Mouse (Mus musculus) liver, embryonic 14.5 days (tissue): Measurements from ENCODE around the gene Usp46. TPM values are rescaled to one million over a fixed set of nuclear protein-coding genes. Genes with fewer than 3 reads are reported as not detected.

Experiments used
- ATAC-seq: fragments of 200-750 bp; cut with Nextera tagmentation; 2 replicates; pipeline ENCODE4 v1.8.0; 2017; ENCODE audit warnings: moderate number of reproducible peaks, mild to moderate bottlenecking, moderate library complexity; ENCODE audit not compliant: insufficient read depth
- DNase-seq, 3 experiments: peaks; one replicate each; pipeline ENCODE4 v3.0.0-alpha.2; 2012 to 2013; ENCODE audit warnings: low read depth in 3 of 3, low spot score in 3 of 3
- H3K27ac ChIP-seq: fragments of 300-500 bp; sonication (generic); 2 replicates; pipeline ENCODE4 v1.5.1; 2014; ENCODE audit warnings: moderate library complexity, mild to moderate bottlenecking, control low read depth, inconsistent platforms
- H3K27me3 ChIP-seq: fragments of 300-500 bp; sonication (generic); 2 replicates; pipeline ENCODE4 v1.6.1; 2014; ENCODE audit warnings: mild to moderate bottlenecking, low read length, moderate library complexity; ENCODE audit not compliant: control insufficient read depth, insufficient read depth
- H3K36me3 ChIP-seq: fragments of 300-500 bp; sonication (generic); replicated peaks from 2 replicates; pipeline ENCODE4 v1.6.1; 2014; ENCODE audit warnings: low read depth; ENCODE audit not compliant: control insufficient read depth, insufficient read depth
- H3K4me1 ChIP-seq, 2 experiments: fragments of 200-500 bp in 1 of 2; fragments of 300-500 bp in 1 of 2; sonication (generic) in 1 of 2; replicated peaks; 2 replicates each; pipeline ENCODE4 v1.6.1; 2012 to 2014; ENCODE audit warnings: antibody characterized with exemption in 1 of 2, inconsistent platforms in 1 of 2, low read length in 1 of 2; ENCODE audit not compliant: control insufficient read depth in 2 of 2, insufficient read depth in 2 of 2
- H3K4me2 ChIP-seq: fragments of 300-500 bp; sonication (generic); 2 replicates; pipeline ENCODE4 v1.6.1; 2014; ENCODE audit warnings: low read depth, mild to moderate bottlenecking, control low read depth, moderate library complexity
- H3K4me3 ChIP-seq, 2 experiments: fragments of 200-500 bp in 1 of 2; fragments of 300-500 bp in 1 of 2; sonication (generic) in 1 of 2; 2 replicates each; pipeline ENCODE4 v1.5.1; 2012 to 2014; ENCODE audit warnings: low read depth in 2 of 2, low read length in 2 of 2, mild to moderate bottlenecking in 2 of 2, control low read depth in 1 of 2, inconsistent platforms in 1 of 2, moderate library complexity in 1 of 2; ENCODE audit not compliant: insufficient read depth in 1 of 2
- H3K9ac ChIP-seq: fragments of 300-500 bp; sonication (generic); replicated peaks from 2 replicates; pipeline ENCODE4 v1.6.1; 2014; ENCODE audit warnings: mild to moderate bottlenecking, control low read depth, moderate library complexity
- H3K9me3 ChIP-seq: fragments of 300-500 bp; sonication (generic); 2 replicates; pipeline ENCODE4 v1.6.1; 2016; ENCODE audit warnings: low read length, mixed read lengths; ENCODE audit not compliant: control insufficient read depth
- CTCF ChIP-seq: IDR thresholded peaks from 2 replicates; pipeline ENCODE4 v1.5.1; 2016; ENCODE audit warnings: antibody characterized with exemption, low read depth, control low read depth
- EP300 ChIP-seq: IDR thresholded peaks from 2 replicates; pipeline ENCODE4 v1.6.1; 2016; ENCODE audit warnings: antibody characterized with exemption, low read depth
- WGBS: fragments of 180-500 bp; shearing (Covaris S2); extraction: QIAGEN DNeasy Blood & Tissue Kit; methylation state at CpG from one replicate; pipeline ENCODE4 v1.1.7; 2014; ENCODE audit not compliant: insufficient replicate concordance; 5-methylcytosine and 5-hydroxymethylcytosine counted together
- polyA plus RNA-seq, 2 experiments: library from polyadenylated mRNA; depleted of rRNA in 1 of 2; stranded (reverse) in 1 of 2; unstranded in 1 of 2; fragments of >200 nt; fragmentation: Nextera tagmentation in 1 of 2; extraction: Ambion mirVana in 1 of 2; gene quantifications; 2 replicates each; pipeline versions ENCODE4 v1.2.1 to v1.2.3; 2012 to 2014

The Usp46 gene
- polyA plus RNA-seq, 2 experiments, result 14.6 to 27.9 TPM

DNA sequence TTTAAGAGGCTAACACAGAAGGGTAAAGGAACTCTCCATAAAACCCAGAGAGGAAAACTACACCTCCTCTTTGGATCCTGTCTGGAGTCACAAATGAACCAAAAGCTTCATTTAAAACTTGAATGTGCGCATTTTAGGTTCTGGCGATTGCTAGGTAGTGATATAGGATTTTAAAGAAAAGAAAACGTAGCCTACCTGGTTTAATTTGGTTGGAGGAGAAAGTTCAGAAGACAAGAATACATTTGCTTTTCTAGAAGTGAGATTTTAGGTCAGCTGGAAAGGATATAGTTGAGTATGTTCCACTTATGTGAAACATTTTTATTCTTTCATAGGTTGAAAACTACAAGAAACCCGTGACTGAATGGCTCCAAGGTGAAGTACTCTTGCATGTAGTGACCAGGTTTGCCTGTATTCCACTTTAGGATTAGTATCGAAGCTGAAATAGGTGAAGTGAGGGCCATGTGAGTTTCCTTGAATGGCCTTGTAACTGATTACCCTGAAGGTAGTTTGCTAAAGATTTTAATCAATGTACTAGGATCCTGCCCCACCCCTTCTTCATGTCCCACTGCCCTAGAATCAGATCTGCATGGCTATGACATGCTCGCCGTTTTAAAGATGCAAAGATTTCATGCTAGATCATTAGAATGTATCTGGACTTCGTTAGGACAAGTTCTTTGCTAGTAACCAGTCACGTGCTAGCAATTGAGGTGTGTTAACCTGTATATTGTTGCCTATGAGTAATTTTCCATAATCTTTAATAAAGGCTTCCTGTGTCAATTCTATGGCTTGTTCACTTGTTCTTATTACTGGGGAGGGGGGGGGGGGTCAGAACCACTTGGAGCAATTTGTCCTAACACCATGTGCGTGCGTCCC lies 25.6 kb upstream of the Usp46 start:
- Histone ChIP-seq H3K4me2 (peak overlapping the region; percentile 91), H3K27ac (peak overlapping the region; percentile 36), H3K9me3 (no peaks in the 10 kb centered on the region), H3K27me3 (no peaks in the 10 kb centered on the region), H3K4me1 (peaks cover 0 to 10% of the 10 kb centered on the region in 2 experiments), H3K4me3 (peak overlapping the region; percentile 85), H3K36me3 (peaks cover 5% of the 10 kb centered on the region), H3K9ac (peak overlapping the region; percentile 94)
- WGBS, result 13% methylated on average over 11 of the region's 11 CpGs
- no peak for ATAC-seq
- DNase-seq, result no peak
- TF ChIP-seq EP300 (no peak), CTCF (no peak)

DNA sequence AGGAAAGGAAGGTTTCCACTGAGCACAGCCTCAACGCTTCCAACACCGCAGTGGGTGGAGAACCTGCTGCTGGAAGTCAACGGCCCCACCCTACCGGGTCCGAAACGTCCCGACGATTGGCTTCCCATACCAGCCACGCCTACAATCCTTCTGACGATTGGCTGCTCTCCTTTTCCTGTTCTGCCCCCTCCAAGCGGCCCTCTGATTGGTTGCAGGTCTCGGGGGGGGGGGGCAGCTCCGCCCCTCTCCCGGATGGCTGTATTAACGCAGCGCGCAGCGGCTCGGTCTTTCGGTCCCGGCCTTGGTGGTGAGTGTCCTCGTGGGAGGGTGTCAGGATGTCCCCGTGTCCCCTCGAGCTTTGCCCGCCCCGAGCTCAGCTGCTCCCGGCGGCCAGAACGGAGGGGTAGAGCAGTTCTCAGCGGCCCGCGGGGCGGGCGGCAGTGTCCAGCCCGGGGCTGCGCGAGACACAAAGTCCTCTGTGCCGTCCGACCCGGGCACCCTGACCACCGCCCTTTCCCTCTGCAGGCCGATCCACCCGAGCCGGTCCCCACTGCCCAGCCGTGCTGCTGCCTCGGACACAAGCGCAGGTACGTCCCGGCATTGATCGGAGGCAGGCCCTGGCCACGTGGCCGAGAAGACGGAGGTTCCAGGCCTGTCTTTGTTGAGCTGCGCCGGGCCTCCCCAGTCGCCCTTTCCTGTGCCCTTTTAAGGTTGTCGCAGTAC lies 24.8 kb upstream of the Usp46 start:
- under 1% methylated on average over 57 of the region's 57 CpGs for WGBS
- peak overlapping the region; percentile 36 for H3K27ac ChIP-seq
- no peaks in the 10 kb centered on the region for H3K27me3 ChIP-seq
- no peaks in the 10 kb centered on the region for H3K9me3 ChIP-seq
- peaks cover 0 to 10% of the 10 kb centered on the region in 2 experiments for H3K4me1 ChIP-seq
- peak overlapping the region; percentile 85 for H3K4me3 ChIP-seq
- ATAC-seq (peak; percentile 93), DNase-seq (peak; percentile 93 to 96 (median 95))
- TF ChIP-seq CTCF, result no peak
- no peak for TF ChIP-seq EP300
- peak overlapping the region; percentile 94 for H3K9ac ChIP-seq
- H3K4me2 ChIP-seq, result peak overlapping the region; percentile 91
- H3K36me3 ChIP-seq, result peaks cover 5% of the 10 kb centered on the region

DNA sequence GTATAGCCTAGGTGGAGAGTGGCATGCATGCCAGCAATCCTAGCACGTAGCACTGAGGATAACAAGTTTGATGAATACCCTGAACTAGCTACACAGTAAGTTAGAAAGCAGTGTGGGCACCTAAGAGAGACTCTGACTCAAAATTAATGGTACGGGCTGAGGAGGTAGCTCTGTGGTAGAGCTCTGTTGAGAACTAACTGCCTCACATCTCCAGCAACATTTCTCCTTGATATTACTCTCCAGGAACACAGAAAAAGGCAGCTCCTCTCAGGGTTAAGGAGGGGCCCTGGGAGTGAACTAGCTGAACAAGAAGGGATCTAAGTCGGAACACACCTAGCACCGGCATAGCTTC lies 24.2 kb upstream of the Usp46 start:
- 46% methylated on average over 4 of the region's 4 CpGs for WGBS

DNA sequence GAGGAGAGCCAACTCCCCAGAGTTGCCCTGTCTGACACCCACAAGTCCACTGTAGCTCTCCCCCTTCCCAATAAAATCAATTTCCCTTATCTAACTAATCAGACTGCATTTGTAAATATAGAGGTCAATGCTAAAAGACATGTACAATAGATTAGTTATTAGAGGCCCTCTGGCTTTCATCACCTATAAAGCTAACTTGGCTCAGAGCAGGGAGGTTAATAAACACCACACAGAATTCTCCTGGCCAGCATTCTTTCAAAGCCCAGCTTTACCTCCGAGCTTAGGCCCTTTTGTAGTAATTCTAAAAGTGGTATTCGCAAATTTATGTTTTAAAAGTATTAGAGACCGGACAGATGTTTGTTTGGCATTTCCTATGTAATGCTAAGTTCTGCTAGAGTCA lies 21.4 kb upstream of the Usp46 start:
- TF ChIP-seq EP300, result no peak
- TF ChIP-seq CTCF, result no peak
- 64% methylated on average over 3 of the region's 3 CpGs for WGBS
- Histone ChIP-seq H3K4me3 (no peak overlapping the region), H3K4me2 (no peak overlapping the region), H3K9me3 (no peaks in the 10 kb centered on the region), H3K27ac (no peak overlapping the region), H3K9ac (no peak overlapping the region), H3K36me3 (no peaks in the 10 kb centered on the region; the same call in 1 of the 2 replicates), H3K27me3 (no peaks in the 10 kb centered on the region), H3K4me1 (peaks cover 0 to 10% of the 10 kb centered on the region in 2 experiments)
- no peak for DNase-seq
- ATAC-seq, result no peak

More for the DNA sequence above, 24.2 kb upstream of the Usp46 start:
- Histone ChIP-seq H3K27me3 (no peaks in the 10 kb centered on the region), H3K4me1 (peaks cover 0 to 10% of the 10 kb centered on the region in 2 experiments), H3K4me2 (peak overlapping the region; percentile 91), H3K36me3 (peaks cover 5% of the 10 kb centered on the region), H3K4me3 (peak overlapping the region; percentile 50 to 85), H3K9ac (peak overlapping the region; percentile 44), H3K27ac (peak overlapping the region; percentile 46; the same call in 1 of the 2 replicates), H3K9me3 (no peaks in the 10 kb centered on the region)
- DNase-seq (no peak), ATAC-seq (peak; percentile 19)
- TF ChIP-seq CTCF (no peak), EP300 (no peak)

DNA sequence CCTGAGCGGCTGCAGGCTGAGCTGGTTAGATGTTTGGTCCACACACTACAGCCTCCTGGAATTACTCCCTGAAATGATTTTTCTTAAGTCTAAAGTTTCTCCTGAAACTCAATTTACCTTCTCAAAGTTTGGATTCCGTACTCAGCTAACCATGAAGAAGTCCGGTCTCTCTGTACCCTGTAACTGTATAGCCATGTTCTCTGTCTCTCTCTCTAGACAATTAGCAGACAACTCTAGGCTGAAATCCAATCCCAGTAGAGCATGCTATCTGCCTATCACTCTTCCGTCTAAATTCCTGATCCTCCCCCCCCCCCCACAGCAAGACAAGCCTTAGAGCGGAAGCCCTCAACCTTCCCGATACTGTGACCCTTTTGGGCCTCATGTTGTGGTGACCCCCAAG lies 13.5 kb upstream of the Usp46 start:
- H3K4me2 ChIP-seq, result no peak overlapping the region
- no peaks in the 10 kb centered on the region for H3K9me3 ChIP-seq
- H3K27ac ChIP-seq, result no peak overlapping the region
- DNase-seq (no peak), ATAC-seq (no peak)
- H3K9ac ChIP-seq, result no peak overlapping the region
- H3K36me3 ChIP-seq, result no peaks in the 10 kb centered on the region
- H3K27me3 ChIP-seq, result no peaks in the 10 kb centered on the region
- 85% methylated on average over 6 of the region's 6 CpGs for WGBS
- H3K4me1 ChIP-seq, result 0 out of 4 replicates have a peak, but pooled peaks cover 0 to 2% of the 10 kb centered on the region in 2 experiments
- TF ChIP-seq EP300 (no peak), CTCF (no peak)
- no peak overlapping the region for H3K4me3 ChIP-seq
